Mouse (Mus musculus) central nervous system, embryonic 14 days (tissue): ENCODE data around the gene Npy2r. TPM values are rescaled to one million over a fixed set of nuclear protein-coding genes. Genes with fewer than 3 reads are reported as not detected.

Experiments
- polyA plus RNA-seq: library from polyadenylated mRNA; depleted of rRNA; stranded (reverse); fragments of >200 nt; gene quantifications from 2 replicates; pipeline ENCODE4 v1.2.3, GENCODE M21; 2012; rRNA removed

Npy2r gene
- 1.2 TPM in 2 replicates for polyA plus RNA-seq

GRCm38 (mm10) chr3:82547908-82548721 is at the start of gene Npy2r:
Gene Npy2r, minus strand, starts transcription at chr3:82548084.

Other genes starting within 250 kb of the Npy2r start
- gene Map9, start 190.0 kb downstream of the Npy2r start, polyA plus RNA-seq = 20.7 and 23.0 TPM in 2 replicates